Mouse (Mus musculus) cortical plate, adult 2 months (tissue): Measurements from ENCODE around the gene Smad3.

Experiments used
- CTCF ChIP-seq: fragments of 200-500 bp; IDR thresholded peaks from 2 replicates; pipeline ENCODE4 v1.5.1; 2011; ENCODE audit warnings: mild to moderate bottlenecking, control low read depth, low read length; ENCODE audit not compliant: insufficient read depth; ENCODE audit errors: extremely low read depth
- POLR2A ChIP-seq: fragments of 200-500 bp; IDR thresholded peaks from 2 replicates; pipeline ENCODE4 v1.6.1; 2011; ENCODE audit warnings: mild to moderate bottlenecking, low read length, control low read depth; ENCODE audit not compliant: insufficient read depth; ENCODE audit errors: extremely low read depth

- TF ChIP-seq CTCF: no peak
- TF ChIP-seq POLR2A: no peak
Observed at GRCm38 (mm10) chr9:63724750-63725149, 33.0 kb downstream of the Smad3 start.
